Mouse (Mus musculus): Measurements from ENCODE around the gene Nup85.

DNA sequence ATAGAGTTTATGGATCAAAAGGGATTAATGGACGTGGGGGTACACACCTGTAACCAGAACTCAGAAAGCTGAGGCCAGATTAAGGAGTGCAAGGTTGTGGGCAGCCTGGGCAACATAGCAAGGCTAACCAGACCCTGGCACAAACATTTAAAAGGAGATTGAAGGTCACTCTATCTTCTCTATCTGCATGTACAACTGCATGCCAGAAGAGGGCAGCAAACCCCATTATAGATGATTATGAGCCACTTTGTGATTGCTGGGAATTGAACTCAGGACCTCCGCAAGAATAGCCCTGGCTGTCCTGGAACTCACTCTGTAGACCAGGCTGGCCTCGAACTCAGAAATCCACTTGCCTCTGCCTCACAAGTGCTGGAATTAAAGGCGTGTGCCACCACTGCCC is 11.5 kb upstream of the Nup85 start:
- TF ChIP-seq HCFC1 (IDR thresholded peaks at IDR 0.05; ENCODE audit: borderline replicate concordance, insufficient read depth, low read length) (no peak), MAFK (IDR thresholded peaks at IDR 0.05; ENCODE audit: insufficient read depth, low read depth, low read length) (no peak), CHD2 (IDR thresholded peaks at IDR 0.05; ENCODE audit: low read depth, low read length) (no peak), ZNF384 (IDR thresholded peaks at IDR 0.05; ENCODE audit: low read depth, low read length) (no peak)
